Mouse (Mus musculus) regulatory T cell (primary cell): ENCODE data around the gene D430042O09Rik.
"Not testable (repeated sequence)": the region's sequence is repeated elsewhere in the genome, so short reads cannot be mapped to it uniquely, and the experiment has no call there.

Source experiments
- in situ Hi-C: fragments of 300-600 bp; cut with MboI, MseI; formaldehyde crosslinking; loops from one replicate; pipeline ENCODE4 v1.15.1; 2025; ENCODE audit warnings: high pct_unique_total_duplicates

The D430042O09Rik gene

GRCm38 (mm10) chr7:125707593-125708022 is at the start of gene D430042O09Rik, which contains the start of gene Gtf3c1:
TSS of gene D430042O09Rik (plus strand) at chr7:125707888.
TSS of gene Gtf3c1 (minus strand) at chr7:125707780.
- in situ Hi-C loops: no loop called here

GRCm38 (mm10) chr7:125663654-125664053 is 44.0 kb upstream of the D430042O09Rik start:
- in situ Hi-C loops: loop anchor here (25.0 kb wide), 1 partner anchor 451 kb away; no protein-coding TSS in a partner anchor

- in situ Hi-C loops: loop anchor here (25.0 kb wide), 1 partner anchor 459 kb away; no protein-coding TSS in a partner anchor
Measured at GRCm38 (mm10) chr7:125670865-125671264, 36.8 kb upstream of the D430042O09Rik start.

GRCm38 (mm10) chr7:125671396-125671795 is 36.3 kb upstream of the D430042O09Rik start:
- in situ Hi-C loops: loop anchor here (25.0 kb wide), 1 partner anchor 459 kb away; no protein-coding TSS in a partner anchor

GRCm38 (mm10) chr7:125674916-125675315 is 32.8 kb upstream of the D430042O09Rik start:
- in situ Hi-C loops: loop anchor here (25.0 kb wide), 1 partner anchor 463 kb away; no protein-coding TSS in a partner anchor

GRCm38 (mm10) chr7:125678756-125679155 is 28.9 kb upstream of the D430042O09Rik start:
- in situ Hi-C loops: no loop called here

- in situ Hi-C loops: no loop called here
Measured at GRCm38 (mm10) chr7:125679936-125680335, 27.8 kb upstream of the D430042O09Rik start.

- in situ Hi-C loops: no loop called here
Measured at GRCm38 (mm10) chr7:125690516-125690915, 17.2 kb upstream of the D430042O09Rik start.

- in situ Hi-C loops: no loop called here
Measured at GRCm38 (mm10) chr7:125694056-125694455, 13.6 kb upstream of the D430042O09Rik start.

GRCm38 (mm10) chr7:125702791-125703190 is 4.9 kb upstream of the D430042O09Rik start:
- in situ Hi-C loops: no loop called here

GRCm38 (mm10) chr7:125707186-125707585 is 502 bp upstream of the D430042O09Rik start:
- in situ Hi-C loops: no loop called here

GRCm38 (mm10) chr7:125708100-125708499 is 412 bp downstream of the D430042O09Rik start:
- in situ Hi-C loops: no loop called here

GRCm38 (mm10) chr7:125713542-125714055 is 5.9 kb downstream of the D430042O09Rik start:
- in situ Hi-C loops: not testable (repeated sequence)

GRCm38 (mm10) chr7:125714803-125715202 is 7.1 kb downstream of the D430042O09Rik start:
- in situ Hi-C loops: no loop called here

GRCm38 (mm10) chr7:125716724-125717123 is 9.0 kb downstream of the D430042O09Rik start:
- in situ Hi-C loops: no loop called here

GRCm38 (mm10) chr7:125717612-125718011 is 9.9 kb downstream of the D430042O09Rik start:
- in situ Hi-C loops: no loop called here

GRCm38 (mm10) chr7:125720370-125720769 is 12.7 kb downstream of the D430042O09Rik start:
- in situ Hi-C loops: no loop called here

GRCm38 (mm10) chr7:125721033-125721432 is 13.3 kb downstream of the D430042O09Rik start:
- in situ Hi-C loops: no loop called here

GRCm38 (mm10) chr7:125722127-125722526 is 14.4 kb downstream of the D430042O09Rik start:
- in situ Hi-C loops: no loop called here

GRCm38 (mm10) chr7:125723189-125723972 is 15.7 kb downstream of the D430042O09Rik start:
- in situ Hi-C loops: no loop called here

- in situ Hi-C loops: no loop called here
Measured at GRCm38 (mm10) chr7:125731679-125732078, 24.0 kb downstream of the D430042O09Rik start.

- in situ Hi-C loops: no loop called here
Measured at GRCm38 (mm10) chr7:125733791-125734190, 26.1 kb downstream of the D430042O09Rik start.
